Mouse (Mus musculus): Measurements from ENCODE around the gene Gchfr. TPM values are rescaled to one million over a fixed set of nuclear protein-coding genes. Genes with fewer than 3 reads are reported as not detected.

Gchfr gene
- polyA plus RNA-seq, 1 experiment, result 1.1 TPM

GRCm38 (mm10) chr2:119172862-119173576, 5.4 kb downstream of the Gchfr start:
- DNase-seq (ENCODE audit: extremely low spot score in 1 of 2, low spot score in 1 of 2), result no peak

GRCm38 (mm10) chr2:119173991-119174651, 6.5 kb downstream of the Gchfr start, which contains the start of gene Gm14137:
Gene Gm14137, plus strand, starts transcription at chr2:119174509.
- no peak for DNase-seq (ENCODE audit: extremely low spot score in 1 of 2, low spot score in 1 of 2)

GRCm38 (mm10) chr2:119174866-119175265, 7.3 kb downstream of the Gchfr start:
- no peak for DNase-seq (ENCODE audit: extremely low spot score in 1 of 2, low spot score in 1 of 2)

GRCm38 (mm10) chr2:119175614-119176013, 8.0 kb downstream of the Gchfr start:
- DNase-seq (ENCODE audit: extremely low spot score in 1 of 2, low spot score in 1 of 2), result no peak

- DNase-seq (ENCODE audit: extremely low spot score in 1 of 2, low spot score in 1 of 2), result no peak
Measured at GRCm38 (mm10) chr2:119176761-119177160, 9.2 kb downstream of the Gchfr start.

- DNase-seq (ENCODE audit: extremely low spot score in 1 of 2, low spot score in 1 of 2), result no peak
Measured at GRCm38 (mm10) chr2:119177384-119177939, 9.9 kb downstream of the Gchfr start.

- no peak for DNase-seq (ENCODE audit: extremely low spot score in 1 of 2, low spot score in 1 of 2)
Measured at GRCm38 (mm10) chr2:119182914-119183313, 15.3 kb downstream of the Gchfr start.

- DNase-seq (ENCODE audit: extremely low spot score in 1 of 2, low spot score in 1 of 2), result peak; percentile 38 to 93
Measured at GRCm38 (mm10) chr2:119189029-119189710, 21.6 kb downstream of the Gchfr start.

GRCm38 (mm10) chr2:119190969-119191368, 23.4 kb downstream of the Gchfr start:
- no peak for DNase-seq (ENCODE audit: extremely low spot score in 1 of 2, low spot score in 1 of 2)

- no peak for DNase-seq (ENCODE audit: extremely low spot score in 1 of 2, low spot score in 1 of 2)
Measured at GRCm38 (mm10) chr2:119194140-119194539, 26.6 kb downstream of the Gchfr start.

GRCm38 (mm10) chr2:119196316-119197108, 28.9 kb downstream of the Gchfr start:
- no peak for DNase-seq (ENCODE audit: extremely low spot score in 1 of 2, low spot score in 1 of 2)

- DNase-seq (ENCODE audit: extremely low spot score in 1 of 2, low spot score in 1 of 2), result no peak
Measured at GRCm38 (mm10) chr2:119197493-119197892, 29.9 kb downstream of the Gchfr start.

- DNase-seq (ENCODE audit: extremely low spot score in 1 of 2, low spot score in 1 of 2), result no peak
Measured at GRCm38 (mm10) chr2:119198049-119198448, 30.5 kb downstream of the Gchfr start.

- DNase-seq (ENCODE audit: extremely low spot score in 1 of 2, low spot score in 1 of 2), result no peak
Measured at GRCm38 (mm10) chr2:119198934-119199333, 31.4 kb downstream of the Gchfr start.

- DNase-seq (ENCODE audit: extremely low spot score in 1 of 2, low spot score in 1 of 2), result no peak
Measured at GRCm38 (mm10) chr2:119202914-119203453, 35.4 kb downstream of the Gchfr start.

GRCm38 (mm10) chr2:119203871-119204460, 36.4 kb downstream of the Gchfr start:
- no peak for DNase-seq (ENCODE audit: extremely low spot score in 1 of 2, low spot score in 1 of 2)

- DNase-seq (ENCODE audit: extremely low spot score in 1 of 2, low spot score in 1 of 2), result peak in 1 of 2 experiments; percentile 12
Measured at GRCm38 (mm10) chr2:119207961-119208343, 40.4 kb downstream of the Gchfr start.

- peak; percentile 96 to 98 for DNase-seq (ENCODE audit: extremely low spot score in 1 of 2, low spot score in 1 of 2)
Measured at GRCm38 (mm10) chr2:119208344-119209175, 41.0 kb downstream of the Gchfr start, which contains the start of the genes Zfyve19 and Dnajc17. Gene Zfyve19, plus strand, starts transcription at chr2:119208617. Gene Dnajc17, minus strand, starts transcription at chr2:119208795.

- DNase-seq (ENCODE audit: extremely low spot score in 1 of 2, low spot score in 1 of 2), result no peak
Measured at GRCm38 (mm10) chr2:119209176-119209507, 41.6 kb downstream of the Gchfr start.
